Mouse (Mus musculus) adrenal gland, postnatal 36 days (tissue): Measurements from ENCODE around the gene Wbp1. TPM values are rescaled to one million over a fixed set of nuclear protein-coding genes. Genes with fewer than 3 reads are reported as not detected.

ENCODE experiments used
- DNase-seq, 2 experiments: peaks; one replicate each; pipeline ENCODE4 v3.0.0; 2021; ENCODE audit warnings: mixed read lengths in 1 of 2
- long read RNA-seq, 2 experiments: library from polyadenylated mRNA; stranded (forward); transcript quantifications; one replicate each; pipeline ENCODE4 v2.0.0; 2021; ENCODE audit warnings: borderline sequencing depth in 2 of 2
- total RNA-seq, 2 experiments: library from RNA; stranded (reverse); gene quantifications; 2 replicates each; pipeline ENCODE4 v1.2.3; 2021

Gene Wbp1
- total RNA-seq, result 10 to 100 TPM; 69.8 to 90.1 TPM
- long read RNA-seq, experiment 1, transcript Wbp1-202 (4 exons, 1,314 nt), result minor isoform, 5 of 172 reads
- long read RNA-seq, experiment 1, transcript Wbp1-205 (4 exons, 1,902 nt), result minor isoform, 6 of 172 reads
- long read RNA-seq, experiment 1, transcript Wbp1-201 (5 exons, 1,419 nt), result major isoform, 65 of 172 reads
- long read RNA-seq, experiment 1, transcript Wbp1-207 (5 exons, 981 nt), result minor isoform, 16 of 172 reads
- long read RNA-seq, experiment 1, partial matches to known transcripts, result 7 of 172 reads
- long read RNA-seq, experiment 1, other reads (novel, unspliced or antisense), result 73 of 172 reads
- long read RNA-seq, experiment 2, transcript Wbp1-202 (4 exons, 1,314 nt), result minor isoform, 5 of 78 reads
- long read RNA-seq, experiment 2, transcript Wbp1-201 (5 exons, 1,419 nt), result major isoform, 33 of 78 reads
- long read RNA-seq, experiment 2, transcript Wbp1-207 (5 exons, 981 nt), result minor isoform, 10 of 78 reads
- long read RNA-seq, experiment 2, partial matches to known transcripts, result 2 of 78 reads
- long read RNA-seq, experiment 2, other reads (novel, unspliced or antisense), result 27 of 78 reads

- peak; percentile 94 for DNase-seq
Observed at GRCm38 (mm10) chr6:83120930-83121862, at the start of gene Wbp1. TSS of gene Wbp1 (minus strand) at chr6:83121559.

DNA sequence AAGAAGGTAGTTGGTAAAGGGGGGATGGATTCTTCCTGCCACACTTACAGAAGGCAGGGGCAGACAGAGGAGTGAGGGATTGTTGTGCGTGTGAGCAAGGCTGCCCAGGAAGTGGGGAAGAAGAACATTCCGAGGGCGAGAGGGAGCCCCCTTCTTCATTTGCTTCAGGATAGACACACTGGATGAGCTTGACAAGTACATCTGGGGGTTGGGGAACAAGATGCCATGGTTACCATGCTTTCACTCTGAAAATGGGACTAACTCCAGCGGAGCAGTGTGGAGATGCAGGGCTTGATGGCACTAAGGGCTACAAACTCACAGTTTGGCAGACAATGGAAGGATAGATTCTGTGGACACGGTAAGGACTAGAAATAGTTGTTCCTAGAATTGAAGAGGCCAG is 49.7 kb upstream of the Wbp1 start:
- no peak for DNase-seq

DNA sequence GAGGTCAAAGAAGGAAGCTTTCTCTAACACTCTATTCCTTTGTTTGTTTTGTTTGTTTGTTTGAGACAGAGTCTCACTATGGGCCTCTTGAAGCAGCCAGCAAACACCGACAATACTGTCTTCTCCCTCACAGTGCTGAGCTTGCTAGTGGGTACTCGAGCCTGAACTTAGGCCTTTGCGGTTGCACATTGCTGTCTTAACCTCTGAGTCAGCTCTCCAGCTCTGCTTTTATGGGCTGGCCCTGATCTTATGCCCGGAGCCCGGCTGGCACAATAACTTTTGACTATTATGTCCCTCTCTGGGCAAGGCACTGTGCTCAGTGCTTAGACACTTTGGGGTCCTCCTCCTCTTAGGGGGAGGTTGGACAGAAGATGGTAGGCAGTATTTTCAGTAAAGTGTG is 48.5 kb upstream of the Wbp1 start:
- DNase-seq, result peak; percentile 56 to 72

GRCm38 (mm10) chr6:83166243-83166630 is 44.9 kb upstream of the Wbp1 start:
- DNase-seq, result no peak

- peak; percentile 96 to 97 for DNase-seq
Observed at GRCm38 (mm10) chr6:83165607-83166242, 44.4 kb upstream of the Wbp1 start, which contains the start of gene Dctn1. TSS of gene Dctn1 (plus strand) at chr6:83165920.

DNA sequence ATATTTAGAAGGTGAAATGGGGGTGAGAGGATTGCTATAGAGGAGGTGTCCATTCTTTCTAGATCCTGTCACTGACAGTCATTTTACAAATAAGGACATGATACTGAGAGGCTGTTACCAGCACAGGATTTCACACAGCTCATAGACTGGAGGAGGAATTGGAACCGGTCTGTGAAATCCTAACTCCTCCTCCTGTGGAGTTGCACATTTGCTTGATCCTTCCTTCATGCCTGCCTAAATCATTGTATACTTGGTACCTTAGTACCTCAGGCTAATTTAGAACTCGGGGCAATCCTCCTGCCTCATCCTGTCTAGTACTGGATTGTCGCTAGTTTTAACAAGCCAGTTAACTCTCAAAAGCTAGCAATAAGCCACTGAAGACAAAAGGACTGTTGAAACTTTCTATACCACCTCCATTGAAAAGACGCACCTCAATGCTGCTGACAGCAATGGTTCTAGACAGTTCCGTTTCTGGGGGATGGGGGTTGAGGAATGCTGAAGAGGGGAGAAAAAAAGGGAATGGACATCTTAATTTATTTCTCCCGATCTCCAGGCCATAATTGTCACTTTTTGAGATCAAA is 43.8 kb upstream of the Wbp1 start:
- DNase-seq, result no peak

DNA sequence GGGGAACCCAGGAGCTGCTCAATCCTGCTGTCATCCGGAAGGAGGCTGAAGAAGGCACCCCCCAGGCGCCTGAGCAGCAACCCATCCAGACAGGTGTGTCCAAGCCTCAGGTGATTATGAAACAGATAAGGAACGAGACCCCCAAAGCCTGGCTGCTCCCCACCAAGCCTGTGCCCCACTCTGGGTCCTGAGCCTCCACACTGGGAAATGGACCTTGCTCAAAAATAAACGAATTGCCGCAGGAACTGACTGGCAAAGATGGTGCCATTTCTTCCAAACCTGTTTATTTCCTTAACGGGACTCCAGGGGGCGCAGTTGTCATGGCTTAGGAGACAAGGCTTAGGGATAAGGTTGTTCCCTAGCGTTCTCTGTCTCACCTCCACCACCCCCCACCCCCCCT is 41.3 kb upstream of the Wbp1 start:
- peak; percentile 71 to 79 for DNase-seq

DNA sequence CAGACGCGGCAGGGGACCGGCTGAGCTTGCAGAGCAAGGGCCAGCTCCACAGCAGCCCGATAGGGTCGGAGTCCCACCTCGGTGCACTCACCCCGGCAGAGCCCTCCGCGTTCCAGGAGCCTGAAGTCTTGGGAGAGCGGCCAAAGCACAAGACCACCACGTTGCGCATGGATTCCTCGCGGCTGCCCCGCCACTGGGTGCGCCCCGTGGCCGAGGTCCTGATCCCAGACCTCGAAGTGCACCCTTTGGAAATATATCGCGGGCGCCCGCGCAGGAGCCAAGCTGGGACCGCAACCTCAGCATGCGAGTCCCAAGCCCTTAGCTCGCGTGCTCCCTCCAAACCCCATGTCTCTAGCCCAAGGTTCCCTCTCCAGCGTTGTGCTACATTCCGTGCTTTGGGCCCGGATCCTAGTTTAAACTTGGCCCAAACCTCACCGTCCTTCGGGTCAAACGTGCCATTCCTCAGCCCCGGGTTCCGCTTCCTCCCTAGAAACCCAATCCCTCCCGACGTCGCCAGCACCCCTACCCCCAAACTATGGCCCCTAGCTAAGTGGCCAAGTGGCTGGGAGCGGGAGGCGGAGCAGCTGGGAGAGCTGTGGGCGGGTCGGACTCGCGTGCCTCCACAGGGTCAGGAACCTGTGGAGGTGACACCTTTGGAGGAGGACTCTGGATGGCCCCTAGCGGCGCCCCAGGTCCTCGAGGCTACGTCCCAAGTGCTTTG is 40.7 kb upstream of the Wbp1 start:
- peak; percentile 53 to 71 for DNase-seq

GRCm38 (mm10) chr6:83161442-83161841 is 40.1 kb upstream of the Wbp1 start:
- no peak for DNase-seq

- peak in 1 of 2 experiments; percentile 62 for DNase-seq
Observed at GRCm38 (mm10) chr6:83159456-83159855, 38.1 kb upstream of the Wbp1 start.

DNA sequence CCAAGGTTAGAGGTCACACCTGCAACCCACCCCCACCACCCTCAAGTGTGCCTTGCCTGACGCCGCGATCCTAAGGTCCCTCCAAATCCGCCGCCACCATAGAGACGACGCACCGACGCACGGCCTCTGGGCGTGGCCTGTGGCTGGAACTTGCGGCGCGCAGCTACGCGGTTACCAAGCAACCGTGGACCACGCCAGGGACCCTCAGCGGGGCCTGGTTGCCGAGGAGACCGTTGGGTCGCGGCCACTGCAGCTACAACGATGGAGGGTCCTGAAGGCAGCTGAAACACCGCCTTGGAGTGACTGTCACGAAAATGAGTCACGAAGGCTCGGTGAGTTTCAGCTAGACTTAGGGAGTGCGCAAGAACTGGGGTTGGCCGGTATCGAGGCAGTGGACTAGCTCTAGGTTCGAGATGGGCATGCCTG is 34.9 kb upstream of the Wbp1 start, which contains the start of the genes Wdr54 and 1700003E16Rik:
Gene Wdr54 (minus strand): TSS at position 139 of the 426 bp plus-strand sequence.
Gene 1700003E16Rik (plus strand): TSS at position 146 of the 426 bp plus-strand sequence.
- DNase-seq, result peak; percentile 75 to 79

DNA sequence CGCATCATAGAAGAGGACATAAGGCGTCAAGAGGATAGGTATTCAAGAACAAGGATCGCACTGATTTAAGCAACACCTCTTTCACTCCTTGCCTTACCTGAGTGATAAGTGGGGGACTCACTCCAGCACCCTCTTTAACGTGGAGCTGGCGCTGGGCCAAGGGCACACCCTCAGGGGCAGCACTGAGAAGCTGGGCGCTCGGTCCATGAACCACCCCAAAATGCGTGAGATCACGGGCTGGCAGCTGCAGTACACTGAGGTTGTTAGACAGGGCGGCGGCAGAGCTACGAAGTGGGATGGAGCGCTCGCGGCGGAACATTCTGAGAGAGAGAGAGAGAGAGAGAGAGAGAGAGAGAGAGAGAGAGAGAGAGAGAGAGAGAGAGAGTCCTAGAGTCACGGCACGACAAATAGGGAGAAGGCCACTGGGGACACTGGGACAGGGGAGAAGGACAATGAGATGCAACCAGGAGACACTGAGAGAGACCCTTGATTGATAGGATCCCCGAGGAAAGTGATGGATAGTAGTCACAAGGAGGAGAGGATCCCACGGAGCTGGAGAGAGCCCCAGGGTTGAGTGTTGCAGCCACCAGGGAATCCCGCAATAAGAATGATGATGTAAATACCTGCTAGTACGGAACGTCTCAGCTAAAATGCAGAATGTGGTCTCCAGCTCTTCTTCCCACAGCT is 34.3 kb upstream of the Wbp1 start:
- no peak for DNase-seq

DNA sequence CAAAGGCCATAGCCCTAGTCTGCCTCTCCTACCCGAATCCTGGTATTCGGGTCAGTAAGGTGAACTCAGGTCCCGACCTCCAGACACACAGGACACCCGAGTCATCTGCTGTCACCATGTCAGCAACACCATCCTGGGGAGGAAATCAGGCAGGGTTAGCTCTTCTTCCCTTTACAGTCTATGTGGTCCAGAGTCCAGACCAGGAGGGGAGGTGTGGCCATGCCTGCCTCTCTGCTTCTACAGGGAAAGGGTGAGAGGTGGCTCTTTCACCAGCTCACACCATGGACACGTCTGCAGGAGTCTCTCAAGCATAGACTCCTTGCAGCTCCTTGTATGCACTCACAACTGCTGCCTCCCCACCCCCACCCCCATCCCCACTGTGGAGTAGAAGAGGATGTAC is 32.1 kb upstream of the Wbp1 start:
- no peak for DNase-seq

DNA sequence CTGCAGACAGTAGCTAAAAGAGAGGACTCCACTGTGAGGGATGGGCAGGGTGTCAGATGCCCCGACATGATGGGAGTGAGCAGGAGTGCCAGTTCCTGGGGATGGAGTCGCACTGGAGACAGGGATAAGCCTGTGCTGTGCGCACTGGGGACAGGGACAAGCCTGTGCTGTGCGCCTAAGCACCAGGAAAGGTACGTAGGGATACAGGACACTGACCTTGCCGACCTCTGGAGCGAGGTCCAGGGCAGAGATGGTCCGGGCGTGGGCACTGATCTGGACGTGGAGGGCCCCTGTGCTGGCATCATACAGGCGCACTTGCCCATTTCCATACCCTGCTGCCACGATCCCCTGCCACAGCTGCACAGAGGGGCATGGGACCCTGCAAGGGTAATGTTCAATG is 31.7 kb upstream of the Wbp1 start:
- no peak for DNase-seq

GRCm38 (mm10) chr6:83151721-83152120 is 30.4 kb upstream of the Wbp1 start:
- no peak for DNase-seq

GRCm38 (mm10) chr6:83147280-83147679 is 25.9 kb upstream of the Wbp1 start:
- peak; percentile 56 to 59 for DNase-seq

DNA sequence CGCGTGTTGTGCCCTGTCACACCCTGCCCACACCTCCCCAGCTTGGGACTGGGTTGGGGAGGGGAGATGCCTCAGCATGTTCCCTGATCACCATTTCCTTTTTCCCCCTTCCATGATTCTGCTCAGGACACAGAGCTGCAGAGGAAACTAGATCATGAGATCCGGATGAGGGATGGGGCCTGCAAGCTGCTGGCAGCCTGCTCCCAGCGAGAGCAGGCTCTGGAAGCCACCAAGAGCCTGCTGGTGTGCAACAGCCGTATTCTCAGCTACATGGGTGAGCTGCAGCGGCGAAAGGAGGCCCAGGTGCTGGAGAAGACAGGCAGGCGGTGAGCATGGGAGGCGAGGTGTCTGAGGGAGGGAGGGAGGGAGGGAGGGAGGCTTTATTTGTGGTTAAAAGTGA is 24.4 kb upstream of the Wbp1 start:
- no peak for DNase-seq

- no peak for DNase-seq
Observed at GRCm38 (mm10) chr6:83145209-83145608, 23.9 kb upstream of the Wbp1 start.

DNA sequence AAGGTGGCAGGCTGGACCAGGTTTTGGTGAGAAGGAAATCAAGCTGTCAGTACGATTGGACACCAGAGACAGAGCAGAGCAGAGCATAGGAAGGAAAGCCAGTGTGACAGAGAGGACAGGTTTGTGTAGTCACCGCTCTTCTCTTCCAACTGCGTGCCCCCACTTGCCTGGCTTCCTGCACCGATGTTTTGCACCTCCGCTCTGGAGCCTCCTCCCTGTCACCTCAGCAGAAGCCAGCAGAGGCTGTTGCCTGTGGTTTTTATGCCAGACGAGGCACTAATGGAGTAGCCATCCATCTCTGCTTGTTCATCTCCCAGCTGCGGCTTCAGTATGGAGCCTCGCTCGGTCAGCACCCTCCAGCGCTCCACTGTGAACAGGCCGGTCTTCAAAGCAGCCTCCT is 21.5 kb upstream of the Wbp1 start:
- DNase-seq, result no peak

DNA sequence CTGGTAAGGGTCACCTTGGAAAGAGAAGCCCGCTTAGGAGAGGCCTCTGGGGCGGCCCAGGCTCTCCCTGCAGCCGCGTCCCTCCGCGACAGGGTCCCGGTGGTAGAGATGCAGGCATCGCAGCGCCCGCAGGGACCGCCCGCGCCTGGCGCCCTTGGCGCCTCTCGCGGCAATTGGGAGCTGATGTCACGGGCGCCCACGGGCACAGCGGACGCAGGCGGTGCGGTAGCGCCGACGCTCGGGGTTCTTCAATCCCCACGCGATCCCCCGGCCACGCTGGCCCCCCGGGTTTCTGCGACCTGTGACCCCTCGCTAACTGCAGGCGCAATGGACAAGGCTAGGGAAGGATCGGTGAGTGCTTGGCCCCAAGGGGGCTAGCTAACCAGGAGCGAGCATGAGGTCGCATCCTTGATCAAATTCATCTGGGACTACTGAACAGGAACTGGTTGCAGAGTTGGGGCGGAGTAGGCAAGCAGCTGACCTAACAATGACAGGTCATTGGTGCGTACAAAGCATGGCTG is 20.9 kb upstream of the Wbp1 start:
- peak in 1 of 2 experiments; percentile 18 for DNase-seq
